Mouse (Mus musculus) gastrocnemius, postnatal 25 days (tissue): ENCODE results near the gene Inha. TPM values are rescaled to one million over a fixed set of nuclear protein-coding genes. Genes with fewer than 3 reads are reported as not detected.

Experiments
- DNase-seq: peaks from one replicate; pipeline ENCODE4 v3.0.0; 2022
- total RNA-seq, 2 experiments: library from RNA; stranded (reverse); gene quantifications; 1 replicate in 1 of 2; 2 replicates in 1 of 2; pipeline ENCODE4 v1.2.3; 2021

Gene Inha
- total RNA-seq, 2 experiments from 2014 or later: 3.8 to 4.1 TPM

DNA sequence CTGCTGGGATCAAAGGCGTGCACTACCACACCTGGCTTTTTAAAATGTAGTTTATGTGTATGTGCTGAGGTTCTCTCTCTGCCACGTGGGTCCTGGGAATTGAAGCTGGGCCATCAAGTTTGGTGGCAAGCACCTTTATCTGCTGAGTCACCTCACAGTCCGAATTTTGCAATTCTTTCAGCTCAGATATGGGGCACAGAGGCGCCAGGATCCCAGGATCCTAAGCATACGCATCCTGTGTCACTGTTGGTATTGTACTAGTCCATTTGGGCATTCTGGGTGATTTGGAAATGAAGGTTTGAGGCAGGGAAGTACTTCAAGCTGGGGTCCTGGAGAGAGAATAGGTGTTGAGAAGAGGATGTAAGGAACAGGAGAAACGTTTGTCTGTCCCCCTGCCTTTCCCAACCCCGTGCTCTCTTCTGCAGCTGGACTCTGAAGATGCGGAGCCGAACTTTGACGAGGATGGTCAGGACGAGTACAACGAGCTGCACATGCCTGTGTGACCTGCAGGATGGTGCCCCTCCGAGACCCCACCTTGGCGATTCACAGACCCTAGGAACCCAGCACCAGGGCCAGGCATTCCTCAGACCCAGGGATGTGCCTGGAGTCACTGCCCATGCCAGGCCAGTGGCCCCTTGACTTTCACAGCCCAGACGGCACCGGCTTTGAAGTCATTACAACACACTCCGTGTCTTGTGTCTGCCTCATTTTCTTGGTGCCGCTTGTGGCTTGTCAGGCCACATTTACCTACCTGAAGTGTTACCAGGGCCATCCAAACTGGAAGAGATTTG lies 51.7 kb downstream of the Inha start:
- no peak for DNase-seq

DNA sequence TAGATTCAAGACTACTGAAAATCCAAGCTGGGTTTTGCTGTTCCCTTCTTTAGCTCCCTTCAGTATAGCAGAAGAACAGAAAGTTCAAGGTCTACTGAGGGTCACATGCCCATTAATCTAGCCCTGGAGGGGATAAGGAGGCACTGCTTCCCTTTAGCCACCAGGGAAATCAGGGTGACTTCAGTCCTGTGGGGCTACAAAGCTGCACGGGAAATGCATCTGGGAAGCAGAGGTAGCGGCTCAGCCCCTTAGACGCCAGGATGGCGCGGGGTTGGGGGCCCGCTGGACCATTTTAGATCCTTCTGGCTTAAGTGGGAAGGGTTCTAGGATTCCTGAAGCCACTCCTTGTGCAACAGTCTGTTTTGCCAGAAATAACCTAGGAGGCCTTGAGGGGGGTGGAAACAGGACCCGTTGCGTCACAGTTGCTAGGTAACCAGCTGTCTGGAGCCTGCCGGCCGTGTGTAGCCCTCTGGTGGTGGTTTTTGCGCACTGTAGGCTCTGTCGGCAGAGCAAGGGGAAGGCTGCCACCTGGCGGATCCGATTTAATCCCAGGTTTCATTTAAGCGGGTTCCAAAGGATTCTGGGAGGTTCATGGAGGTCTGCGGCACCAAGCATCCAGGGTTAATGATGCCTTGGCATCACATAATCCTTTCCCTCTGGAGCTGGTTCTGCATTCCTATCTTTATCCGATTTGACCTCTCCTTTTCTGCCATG lies 52.5 kb downstream of the Inha start:
- DNase-seq: peak; percentile 89

Other genes starting within 250 kb of the Inha start
- not detected for gene Ptprn, start 242.6 kb upstream of the Inha start, total RNA-seq
- not detected for gene Resp18, start 228.7 kb upstream of the Inha start, total RNA-seq
- gene Dnpep, start 189.1 kb upstream of the Inha start, total RNA-seq: 10 to 100 TPM; 46.1 to 51.4 TPM
- 1,000 to 10,000 TPM; 1,914 to 2,104 TPM for gene Des, start 146.7 kb upstream of the Inha start, total RNA-seq
- 100 to 1,000 TPM; 200 to 244 TPM for gene Speg, start 131.8 kb upstream of the Inha start, total RNA-seq
- gene Gmppa, start 71.1 kb upstream of the Inha start, total RNA-seq: 10 to 100 TPM; 32.0 to 37.2 TPM
- gene Asic4, start 56.6 kb upstream of the Inha start, total RNA-seq: not detected
- gene Chpf, start 27.8 kb upstream of the Inha start, total RNA-seq: 1 to 10 TPM; 5.5 to 7.9 TPM
- gene Tmem198, start 27.5 kb upstream of the Inha start, total RNA-seq: under 1 TPM; 0.36 to 0.43 TPM
- 10 to 100 TPM; 37.7 to 52.8 TPM for gene Obsl1, start 625 bp upstream of the Inha start, total RNA-seq
- gene Stk11ip, start 14.5 kb downstream of the Inha start, total RNA-seq: 1 to 10 TPM; 5.3 to 5.6 TPM
- 1 to 10 TPM; 4.3 to 5.0 TPM for gene Slc4a3, start 39.2 kb downstream of the Inha start, total RNA-seq